Mouse (Mus musculus) G1E (cell line): Measurements from ENCODE around the gene Serpinb12. TPM values are rescaled to one million over a fixed set of nuclear protein-coding genes. Genes with fewer than 3 reads are reported as not detected.

ENCODE experiments used
- ATAC-seq: 2 replicates; pipeline ENCODE4 v1.8.0; 2016; ENCODE audit warnings: mild to moderate bottlenecking; ENCODE audit not compliant: insufficient number of reproducible peaks, poor library complexity, low FRiP score, severe bottlenecking; ENCODE audit errors: extremely low read depth
- DNase-seq: peaks from one replicate; pipeline ENCODE4 v3.0.0; 2012; ENCODE audit warnings: low spot score
- H3K27me3 ChIP-seq: 2 replicates; pipeline ENCODE4 v1.6.1; 2012; ENCODE audit warnings: mild to moderate bottlenecking, low read length, inconsistent platforms; ENCODE audit not compliant: insufficient read depth
- H3K36me3 ChIP-seq: replicated peaks from 2 replicates; pipeline ENCODE3; 2012; ENCODE audit warnings: mild to moderate bottlenecking, inconsistent platforms
- H3K4me1 ChIP-seq: 2 replicates; pipeline ENCODE4 v1.6.1; 2012; ENCODE audit warnings: low read depth, low read length, inconsistent platforms, mixed read lengths; ENCODE audit not compliant: insufficient read depth
- H3K4me3 ChIP-seq: 2 replicates; pipeline ENCODE4 v1.5.1; 2012; ENCODE audit warnings: low read depth, mild to moderate bottlenecking, inconsistent platforms, low read length, moderate library complexity, mixed read lengths
- H3K9me3 ChIP-seq: replicated peaks from 2 replicates; pipeline ENCODE4 v1.6.1; 2012; ENCODE audit warnings: inconsistent platforms
- GATA1 ChIP-seq: IDR thresholded peaks from 2 replicates; pipeline ENCODE4 v1.6.1; 2012; ENCODE audit warnings: borderline replicate concordance, low read length, inconsistent platforms, mixed read lengths
- GATA2 ChIP-seq: IDR thresholded peaks from 2 replicates; pipeline ENCODE4 v1.6.1; 2012; ENCODE audit warnings: low read depth, low read length, inconsistent platforms, borderline replicate concordance
- POLR2AphosphoS5 ChIP-seq: IDR thresholded peaks from 2 replicates; pipeline ENCODE4 v1.6.1; 2012; ENCODE audit warnings: low read depth, low read length, inconsistent platforms; ENCODE audit not compliant: insufficient replicate concordance
- TAL1 ChIP-seq: conservative IDR thresholded peaks from 2 replicates; pipeline ENCODE4 v1.6.1; 2012; ENCODE audit warnings: low read depth, low read length, inconsistent platforms, mixed read lengths
- polyA plus RNA-seq: library from polyadenylated mRNA; stranded (reverse); fragments of >175 nt; gene quantifications from 2 replicates; pipeline ENCODE4 v1.2.3, GENCODE M21; 2012
- total RNA-seq, 2 experiments: library from RNA; stranded (forward) in 1 of 2; stranded (reverse) in 1 of 2; fragments of 200-1000 nt in 1 of 2; fragments of >200 nt in 1 of 2; fragmentation: Nextera tagmentation in 1 of 2; gene quantifications; 2 replicates each; pipeline ENCODE4 v1.2.3; 2014 to 2017

The Serpinb12 gene
- total and polyA plus RNA-seq, 3 experiments = 0.11 TPM; not detected in 2

- Histone ChIP-seq H3K9me3 (peaks cover 4% of the 10 kb centered on the region), H3K4me1 (no peaks in the 10 kb centered on the region), H3K27me3 (no peaks in the 10 kb centered on the region), H3K36me3 (no peaks in the 10 kb centered on the region), H3K4me3 (no peak overlapping the region)
- no peak for ATAC-seq
- TF ChIP-seq GATA1 = no peak
- TF ChIP-seq POLR2AphosphoS5 = no peak
- TF ChIP-seq GATA2 = no peak
- no peak for TF ChIP-seq TAL1
- DNase-seq = no peak
Measured at GRCm38 (mm10) chr1:107006316-107006715, 72.1 kb downstream of the Serpinb12 start.

Other genes with a start within 250 kb of the Serpinb12 start
- 2.9 and 4.1 TPM in 2 replicates for gene Bcl2, start 220.2 kb upstream of the Serpinb12 start, total RNA-seq (2014; fragmentation: Nextera tagmentation)
- 4.2 and 4.9 TPM in 2 replicates for gene Bcl2, start 220.2 kb upstream of the Serpinb12 start, total RNA-seq (2017)
- gene Bcl2, start 220.2 kb upstream of the Serpinb12 start, polyA plus RNA-seq = 0.98 and 1.2 TPM in 2 replicates
- gene Kdsr, start 174.7 kb upstream of the Serpinb12 start, total RNA-seq (2014; fragmentation: Nextera tagmentation) = 15.7 and 27.1 TPM in 2 replicates
- 63.9 TPM in 2 replicates for gene Kdsr, start 174.7 kb upstream of the Serpinb12 start, total RNA-seq (2017)
- 5.9 and 9.3 TPM in 2 replicates for gene Kdsr, start 174.7 kb upstream of the Serpinb12 start, polyA plus RNA-seq
- 174 and 200 TPM in 2 replicates for gene Vps4b, start 137.7 kb upstream of the Serpinb12 start, total RNA-seq (2014; fragmentation: Nextera tagmentation)
- gene Vps4b, start 137.7 kb upstream of the Serpinb12 start, total RNA-seq (2017) = 159 and 219 TPM in 2 replicates
- 51.7 and 63.5 TPM in 2 replicates for gene Vps4b, start 137.7 kb upstream of the Serpinb12 start, polyA plus RNA-seq
- not detected in 2 replicates for gene Serpinb5, start 73.3 kb upstream of the Serpinb12 start, total RNA-seq (2014; fragmentation: Nextera tagmentation)
- gene Serpinb5, start 73.3 kb upstream of the Serpinb12 start, total RNA-seq (2017) = 0.06 and 0.16 TPM in 2 replicates
- not detected in 2 replicates for gene Serpinb5, start 73.3 kb upstream of the Serpinb12 start, polyA plus RNA-seq
- gene Serpinb13, start 46.5 kb downstream of the Serpinb12 start, total RNA-seq (2014; fragmentation: Nextera tagmentation) = not detected in 2 replicates
- gene Serpinb13, start 46.5 kb downstream of the Serpinb12 start, total RNA-seq (2017) = not detected in 2 replicates
- not detected in 2 replicates for gene Serpinb13, start 46.5 kb downstream of the Serpinb12 start, polyA plus RNA-seq
- not detected in 2 replicates for gene Serpinb3a, start 117.9 kb downstream of the Serpinb12 start, total RNA-seq (2014; fragmentation: Nextera tagmentation)
- gene Serpinb3a, start 117.9 kb downstream of the Serpinb12 start, total RNA-seq (2017) = not detected in 2 replicates
- gene Serpinb3a, start 117.9 kb downstream of the Serpinb12 start, polyA plus RNA-seq = not detected in 2 replicates
- not detected in 2 replicates for gene Serpinb3d, start 149.1 kb downstream of the Serpinb12 start, total RNA-seq (2014; fragmentation: Nextera tagmentation)
- gene Serpinb3d, start 149.1 kb downstream of the Serpinb12 start, total RNA-seq (2017) = not detected in 2 replicates
- not detected in 2 replicates for gene Serpinb3d, start 149.1 kb downstream of the Serpinb12 start, polyA plus RNA-seq